10 mouse cellular contexts compared by ENCODE assay signal in genomic region chr6:38389671-38390070, GRCm38 (mm10). TPM values are rescaled to one million over a fixed set of nuclear protein-coding genes. Genes with fewer than 3 reads are reported as not detected.
DNase-seq lines count a peak whose midpoint lies in the region; ATAC-seq and TF ChIP-seq lines count a peak whose summit lies in the region.
"Had no signal": no experiment of that assay in that cellular context is flagged by ENCODE, and none has a peak within 500 bp of the region (broad histone marks: within the 10 kb centered on the region; RNA-seq: fewer than 3 reads in every experiment).

No protein-coding gene starts in this region.

- TF ChIP-seq EP300 in heart, postnatal 0 days (IDR thresholded peaks at IDR 0.05; ENCODE audit: low read depth), result no peak

- peak; percentile 13 for DNase-seq in heart, postnatal 0 days (ENCODE audit: low spot score)
- DNase-seq in heart, adult 9 months (ENCODE audit: low spot score in 2 of 2), result no peak
- DNase-seq in kidney, postnatal 0 days (ENCODE audit: low spot score), result peak; percentile 69
- peak; percentile 39 for DNase-seq in lung, postnatal 36 days
- no peak for DNase-seq in gastrocnemius, postnatal 36 days
- no peak for DNase-seq in heart, postnatal 25 days (ENCODE audit: low spot score)

- no peak overlapping the region for H3K9ac ChIP-seq in heart, postnatal 0 days (replicated peaks; ENCODE audit: low read depth, low read length)
- H3K9ac ChIP-seq in kidney, postnatal 0 days (ENCODE audit: low read depth, low read length), result no peak overlapping the region
- H3K9ac ChIP-seq: embryonic facial prominence, embryonic 15.5 days; liver, embryonic 15.5 days had no signal

- ATAC-seq in heart, postnatal 0 days (ENCODE audit: insufficient read depth, low read depth), result no peak
- peak; percentile 49 for ATAC-seq in CD4-positive, CD25-positive, alpha-beta regulatory T cell, adult 4 months
- no peak for ATAC-seq in kidney, postnatal 0 days (replicated peaks; ENCODE audit: low FRiP score, low read depth)

- WGBS in heart, postnatal 0 days, result 83% methylated on average over 3 of the region's 3 CpGs
- 73% methylated on average over 3 of the region's 3 CpGs for WGBS in bone marrow, adult 2 months
- WGBS in kidney, postnatal 0 days, result 85% methylated on average over 3 of the region's 3 CpGs

- H3K4me3 ChIP-seq in heart, postnatal 0 days (ENCODE audit: low read depth, low read length), result no peak overlapping the region
- H3K4me3 ChIP-seq in bone marrow, adult 2 months (replicated peaks; ENCODE audit: control insufficient read depth, low read depth, low read length), result no peak overlapping the region
- no peak overlapping the region for H3K4me3 ChIP-seq in kidney, postnatal 0 days (replicated peaks; ENCODE audit: low read depth, low read length)
- H3K4me3 ChIP-seq: embryonic facial prominence, embryonic 15.5 days; liver, embryonic 15.5 days had no signal

- no peak overlapping the region for H3K27ac ChIP-seq in heart, postnatal 0 days (ENCODE audit: low read depth)
- H3K27ac ChIP-seq in bone marrow, adult 2 months (ENCODE audit: control insufficient read depth, insufficient read depth, low read depth, low read length, poor library complexity), result no peak overlapping the region
- no peak overlapping the region for H3K27ac ChIP-seq in kidney, postnatal 0 days
- H3K27ac ChIP-seq: embryonic facial prominence, embryonic 15.5 days; liver, embryonic 15.5 days had no signal

- intact Hi-C loops in gastrocnemius, postnatal 36 days (cut with DNase I), result no loop called here
- intact Hi-C loops in heart, postnatal 25 days (cut with DNase I), result no loop called here

- H3K36me3 ChIP-seq in heart, postnatal 0 days (replicated peaks; ENCODE audit: control insufficient read depth, insufficient read depth, low read length), result no peaks in the 10 kb centered on the region; the same call in 1 of the 2 replicates
- 0 out of 2 replicates have a peak, but pooled peaks cover 15% of the 10 kb centered on the region for H3K36me3 ChIP-seq in kidney, postnatal 0 days (ENCODE audit: insufficient read depth, low read length)
- H3K36me3 ChIP-seq: liver, embryonic 15.5 days had no signal

- no peaks in the 10 kb centered on the region for H3K9me3 ChIP-seq in heart, postnatal 0 days (replicated peaks; ENCODE audit: control insufficient read depth, low read length)
- no peaks in the 10 kb centered on the region for H3K9me3 ChIP-seq in kidney, postnatal 0 days (replicated peaks; ENCODE audit: low read length)
- H3K9me3 ChIP-seq: embryonic facial prominence, embryonic 15.5 days; liver, embryonic 15.5 days had no signal

- no peak for TF ChIP-seq POLR2A in bone marrow, adult 2 months (IDR thresholded peaks at IDR 0.05; ENCODE audit: borderline replicate concordance, control insufficient read depth, low read depth, low read length)

- H3K4me1 ChIP-seq in heart, postnatal 0 days (ENCODE audit: control insufficient read depth, insufficient read depth), result no peaks in the 10 kb centered on the region
- no peaks in the 10 kb centered on the region for H3K4me1 ChIP-seq in bone marrow, adult 2 months (ENCODE audit: control insufficient read depth, insufficient read depth, low read length)
- H3K4me1 ChIP-seq in kidney, postnatal 0 days (replicated peaks; ENCODE audit: insufficient read depth, low read length), result no peaks in the 10 kb centered on the region
- H3K4me1 ChIP-seq: embryonic facial prominence, embryonic 15.5 days; liver, embryonic 15.5 days had no signal

- TF ChIP-seq CTCF in heart, postnatal 0 days (IDR thresholded peaks at IDR 0.05; ENCODE audit: low read depth), result peak; percentile 37
- peak; percentile 41 for TF ChIP-seq CTCF in bone marrow, adult 2 months (IDR thresholded peaks at IDR 0.05; ENCODE audit: control insufficient read depth, insufficient read depth, low read length)
- TF ChIP-seq CTCF in kidney, postnatal 0 days (IDR thresholded peaks at IDR 0.05; ENCODE audit: low read depth), result peak; percentile 72

- no peaks in the 10 kb centered on the region for H3K27me3 ChIP-seq in heart, postnatal 0 days (ENCODE audit: control insufficient read depth, insufficient read depth, low read length)
- H3K27me3 ChIP-seq in kidney, postnatal 0 days (ENCODE audit: insufficient read depth, low read length), result no peaks in the 10 kb centered on the region
- H3K27me3 ChIP-seq: embryonic facial prominence, embryonic 15.5 days; liver, embryonic 15.5 days had no signal

- no peak overlapping the region for H3K4me2 ChIP-seq in heart, postnatal 0 days (ENCODE audit: low read depth, low read length)
- no peak overlapping the region for H3K4me2 ChIP-seq in kidney, postnatal 0 days (ENCODE audit: low read length)
- H3K4me2 ChIP-seq: embryonic facial prominence, embryonic 15.5 days; liver, embryonic 15.5 days had no signal

RNA-seq across cellular contexts. Expression of gene Ttc26, which starts 8.4 kb away (rescaled TPM):
- total RNA-seq in heart, postnatal 0 days (2014; rRNA removed; ENCODE audit: low replicate concordance), result 1.5 and 2.3 TPM in 2 replicates
- polyA plus RNA-seq in heart, postnatal 0 days (2015; fragmentation: Nextera tagmentation; extraction: Ambion mirVana), result 1.00 and 1.0 TPM in 2 replicates
- polyA plus RNA-seq in CD4-positive, CD25-positive, alpha-beta regulatory T cell, adult 4 months (2017; shearing (Covaris generic)), result not detected
- 0.61 and 1.2 TPM in 2 replicates for polyA plus RNA-seq in bone marrow, adult 2 months (2011; ENCODE audit: insufficient read depth, insufficient read length, low replicate concordance, missing spikeins)
- polyA plus RNA-seq in kidney, postnatal 0 days (2015; fragmentation: Nextera tagmentation; extraction: Ambion mirVana), result 4.3 and 5.1 TPM in 2 replicates
- total RNA-seq in gastrocnemius, postnatal 36 days (2021), result under 1 TPM; 0.67 to 0.71 TPM
- total RNA-seq in heart, postnatal 25 days (2021), result 1 to 10 TPM; 2.2 to 2.5 TPM

RNA-seq across cellular contexts. Expression of gene Zc3hav1, which starts 35.3 kb away (rescaled TPM):
- 19.2 and 28.9 TPM in 2 replicates for total RNA-seq in heart, postnatal 0 days (2014; rRNA removed; ENCODE audit: low replicate concordance)
- 8.2 and 9.1 TPM in 2 replicates for polyA plus RNA-seq in heart, postnatal 0 days (2015; fragmentation: Nextera tagmentation; extraction: Ambion mirVana)
- 100 to 1,000 TPM; 189 to 215 TPM for polyA plus RNA-seq in CD4-positive, CD25-positive, alpha-beta regulatory T cell, adult 4 months (2017; shearing (Covaris generic))
- 45.5 and 46.8 TPM in 2 replicates for polyA plus RNA-seq in bone marrow, adult 2 months (2011; ENCODE audit: insufficient read depth, insufficient read length, low replicate concordance, missing spikeins)
- polyA plus RNA-seq in kidney, postnatal 0 days (2015; fragmentation: Nextera tagmentation; extraction: Ambion mirVana), result 5.4 and 5.6 TPM in 2 replicates
- 1 to 10 TPM; 5.7 to 6.9 TPM for total RNA-seq in gastrocnemius, postnatal 36 days (2021)
- 10 to 100 TPM; 12.6 to 15.3 TPM for total RNA-seq in heart, postnatal 25 days (2021)

RNA-seq across cellular contexts. Expression of gene Ubn2, which starts 44.1 kb away (rescaled TPM):
- 14.6 and 16.5 TPM in 2 replicates for total RNA-seq in heart, postnatal 0 days (2014; rRNA removed; ENCODE audit: low replicate concordance)
- polyA plus RNA-seq in heart, postnatal 0 days (2015; fragmentation: Nextera tagmentation; extraction: Ambion mirVana), result 4.8 and 4.9 TPM in 2 replicates
- 10 to 100 TPM; 26.7 to 30.2 TPM for polyA plus RNA-seq in CD4-positive, CD25-positive, alpha-beta regulatory T cell, adult 4 months (2017; shearing (Covaris generic))
- polyA plus RNA-seq in bone marrow, adult 2 months (2011; ENCODE audit: insufficient read depth, insufficient read length, low replicate concordance, missing spikeins), result 43.7 and 55.1 TPM in 2 replicates
- polyA plus RNA-seq in kidney, postnatal 0 days (2015; fragmentation: Nextera tagmentation; extraction: Ambion mirVana), result 8.1 and 8.3 TPM in 2 replicates
- total RNA-seq in gastrocnemius, postnatal 36 days (2021), result 10 to 100 TPM; 18.3 to 21.8 TPM
- total RNA-seq in heart, postnatal 25 days (2021), result 10 to 100 TPM; 20.7 to 21.5 TPM

Comparison
In these comparisons a context has a peak if more than half of its experiments do, and no peak if none do; other contexts are left out.
1. DNase-seq: peak in heart, postnatal 0 days (single experiment), kidney, postnatal 0 days (single experiment) and lung, postnatal 36 days (single experiment); none in heart, adult 9 months (0 of 2), gastrocnemius, postnatal 36 days (0 of 2) and heart, postnatal 25 days (single experiment).
2. Peak in every context shown above with its lines, with median percentiles within 50 percentile points of each other: CTCF ChIP-seq.